Mouse (Mus musculus) gastrocnemius, postnatal 25 days (tissue): Measurements from ENCODE around the gene Tubg2. TPM values are rescaled to one million over a fixed set of nuclear protein-coding genes. Genes with fewer than 3 reads are reported as not detected.
"Not testable (repeated sequence)": the region's sequence is repeated elsewhere in the genome, so short reads cannot be mapped to it uniquely, and the experiment has no call there.

Experiments used
- DNase-seq: peaks from one replicate; pipeline ENCODE4 v3.0.0; 2022
- long read RNA-seq, 2 experiments: library from polyadenylated mRNA; stranded (forward); transcript quantifications; one replicate each; pipeline ENCODE4 v2.0.0; 2021
- total RNA-seq, 2 experiments: library from RNA; stranded (reverse); gene quantifications; 1 replicate in 1 of 2; 2 replicates in 1 of 2; pipeline ENCODE4 v1.2.3; 2021

The Tubg2 gene
- total RNA-seq = 1 to 10 TPM; 2.7 to 2.8 TPM
- long read RNA-seq, experiment 1, partial matches to known transcripts = 1 of 1 reads
- long read RNA-seq, experiment 1, other reads (novel, unspliced or antisense) = 0 of 1 reads
- long read RNA-seq, experiment 2, partial matches to known transcripts = 0 of 3 reads
- long read RNA-seq, experiment 2, other reads (novel, unspliced or antisense) = 2 of 3 reads

DNA sequence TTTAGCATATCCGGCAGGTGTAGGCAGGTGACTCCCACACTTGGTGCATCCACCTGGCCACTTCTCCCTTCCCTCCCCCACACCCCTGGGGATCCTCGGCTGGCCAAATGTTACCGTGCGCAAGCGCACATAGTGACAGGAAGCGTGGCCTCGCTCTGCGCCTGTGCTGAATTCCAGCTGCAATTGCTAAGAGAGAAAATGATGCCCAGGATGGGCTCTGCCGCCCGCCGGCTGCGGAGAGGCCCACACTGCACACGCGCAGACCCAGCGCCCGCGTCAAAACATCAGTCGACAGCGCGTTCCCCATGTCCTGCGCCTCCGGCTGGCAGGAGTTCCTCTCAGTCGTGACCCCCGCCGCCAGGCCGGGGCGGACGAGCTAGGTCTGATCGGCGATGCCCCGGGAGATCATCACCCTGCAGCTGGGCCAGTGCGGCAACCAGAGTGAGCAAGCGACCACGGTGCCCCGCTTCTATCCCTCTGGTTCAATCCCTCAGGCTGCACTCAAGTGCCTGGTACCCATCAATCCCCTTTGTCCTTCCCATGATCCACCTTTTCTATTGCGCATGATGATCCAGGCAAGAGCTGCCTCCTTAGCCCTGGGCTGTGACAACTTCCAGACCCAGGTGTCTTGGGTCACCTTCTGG, at the start of gene Tubg2:
Gene Tubg2 (plus strand): TSS at position 180 of the 644 bp plus-strand sequence.
- DNase-seq = peak; percentile 48

GRCm38 (mm10) chr11:101109351-101109750, 46.4 kb upstream of the Tubg2 start:
- no peak for DNase-seq

DNA sequence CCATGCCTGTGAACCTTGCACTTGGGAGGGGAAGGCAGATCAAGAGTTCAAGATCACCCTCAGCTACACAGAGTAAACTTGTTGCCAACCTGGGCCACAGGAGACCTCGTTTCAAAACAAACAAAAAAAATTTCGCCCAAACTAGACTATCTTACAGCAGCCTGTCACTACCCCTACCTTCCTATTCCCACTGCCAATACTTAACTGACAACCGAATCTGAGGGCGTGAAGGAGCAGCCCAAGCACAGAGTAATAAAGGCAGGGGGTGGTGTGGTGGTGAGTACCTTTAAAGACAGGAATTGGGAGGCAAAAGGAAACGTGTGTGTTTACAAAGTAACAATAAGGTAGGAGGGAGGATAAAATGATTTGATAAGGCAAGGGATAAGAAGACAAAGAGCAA, 45.0 kb upstream of the Tubg2 start:
- no peak for DNase-seq

GRCm38 (mm10) chr11:101111178-101111577, 44.5 kb upstream of the Tubg2 start:
- no peak for DNase-seq

- no peak for DNase-seq
Observed at GRCm38 (mm10) chr11:101112186-101112585, 43.5 kb upstream of the Tubg2 start.

GRCm38 (mm10) chr11:101115564-101115963, 40.1 kb upstream of the Tubg2 start:
- DNase-seq = no peak

- no peak for DNase-seq
Observed at GRCm38 (mm10) chr11:101118105-101118504, 37.6 kb upstream of the Tubg2 start.

DNA sequence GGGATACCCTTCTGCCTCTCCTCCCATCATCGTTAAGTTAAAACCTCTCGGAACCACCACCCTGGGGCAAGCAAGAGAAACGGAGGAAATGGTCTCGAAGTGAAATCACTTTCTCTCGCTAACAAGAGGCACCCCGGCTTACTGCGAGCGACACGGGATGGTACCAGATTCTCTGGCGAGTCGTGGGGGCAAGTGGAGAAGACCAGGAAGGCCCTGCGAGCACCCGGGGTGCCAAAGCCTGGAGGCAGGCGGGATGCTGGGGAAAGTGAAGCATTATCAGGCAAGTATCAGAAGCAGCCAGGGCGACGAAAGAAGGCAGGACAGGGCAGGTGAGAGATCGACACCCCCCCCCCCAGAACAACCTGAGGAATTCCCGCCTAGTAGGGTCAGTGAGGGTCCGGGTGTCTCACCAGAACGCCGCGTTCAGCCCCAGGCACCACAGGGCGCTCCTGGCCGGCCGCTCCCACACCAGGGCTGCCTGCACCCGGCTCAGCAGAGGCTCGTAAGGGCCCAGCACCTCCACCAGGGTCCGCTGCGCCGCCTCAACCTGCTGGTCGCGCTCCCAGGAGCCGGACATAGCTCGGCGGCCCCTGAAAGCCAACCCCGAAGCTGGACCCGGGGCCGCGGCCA, 36.5 kb upstream of the Tubg2 start:
- no peak for DNase-seq

DNA sequence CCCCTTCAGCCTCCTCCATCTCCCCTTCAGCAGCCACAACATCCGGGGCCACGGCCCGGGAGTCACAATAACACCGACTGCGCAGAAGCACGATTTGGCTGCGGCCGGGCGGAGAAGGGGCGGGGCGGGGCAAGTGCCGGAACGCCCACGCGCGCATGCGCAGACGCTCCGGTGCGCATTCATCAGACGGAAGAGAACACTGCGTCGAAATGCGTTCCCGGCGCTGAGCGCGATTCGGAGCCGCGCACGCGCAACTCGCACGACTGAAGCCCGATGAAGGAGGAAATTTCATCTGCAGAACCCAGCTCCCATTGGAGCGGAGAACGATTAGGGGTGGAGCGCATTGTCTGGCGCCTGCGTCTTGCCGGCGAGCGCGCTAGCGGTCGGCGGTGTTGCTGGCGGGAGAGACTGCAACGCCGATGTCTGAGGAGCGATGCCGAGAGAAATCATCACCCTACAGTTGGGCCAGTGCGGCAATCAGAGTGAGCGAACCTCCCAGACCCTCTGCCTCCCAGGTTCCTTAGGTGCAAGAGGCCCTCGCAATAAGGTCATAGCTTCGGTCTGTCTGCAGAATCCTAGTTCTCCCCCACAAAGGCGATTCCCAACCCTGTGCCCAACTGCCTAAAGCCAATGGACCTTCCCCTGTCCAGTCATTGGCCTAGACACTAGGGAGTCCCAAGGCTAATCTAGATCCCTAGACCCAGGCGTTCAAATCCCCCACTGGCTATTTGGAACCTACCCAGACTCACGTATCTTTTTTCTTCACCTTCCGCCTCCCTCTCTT, 35.8 kb upstream of the Tubg2 start, which contains the start of the genes Retreg3 and Tubg1:
Gene Retreg3 (minus strand): TSS at position 133 of the 784 bp plus-strand sequence.
Gene Tubg1 (plus strand): TSS at position 178 of the 784 bp plus-strand sequence.
- peak; percentile 99 for DNase-seq

DNA sequence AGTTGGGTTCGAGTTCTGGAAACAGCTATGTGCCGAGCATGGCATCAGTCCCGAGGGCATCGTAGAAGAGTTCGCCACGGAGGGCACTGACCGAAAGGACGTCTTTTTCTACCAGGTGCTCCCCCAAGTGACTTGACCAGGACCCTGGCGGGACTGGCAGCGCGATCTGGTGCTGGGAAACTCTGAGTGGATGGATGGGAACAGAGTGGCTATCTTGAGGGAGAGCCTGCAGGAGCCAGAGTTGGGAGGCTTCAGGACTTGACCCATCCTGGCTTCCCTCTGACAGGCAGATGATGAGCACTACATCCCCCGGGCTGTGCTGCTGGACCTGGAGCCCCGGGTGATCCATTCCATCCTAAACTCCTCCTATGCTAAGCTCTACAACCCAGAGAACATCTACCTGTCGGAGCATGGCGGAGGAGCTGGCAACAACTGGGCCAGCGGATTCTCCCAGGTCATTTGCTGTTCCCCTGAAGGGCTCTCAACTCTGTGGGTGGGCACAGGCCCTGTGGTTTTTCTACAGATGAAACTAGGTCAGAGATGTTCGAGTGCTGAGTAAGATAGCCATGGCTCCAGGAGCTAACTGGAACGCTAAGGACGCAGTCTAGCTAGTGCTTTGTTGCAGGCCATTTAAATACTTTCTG, 35.0 kb upstream of the Tubg2 start:
- peak; percentile 12 for DNase-seq

- DNase-seq = not testable (repeated sequence)
Observed at GRCm38 (mm10) chr11:101124494-101124893, 31.2 kb upstream of the Tubg2 start.

GRCm38 (mm10) chr11:101125008-101125407, 30.7 kb upstream of the Tubg2 start:
- DNase-seq = peak; percentile 11

DNA sequence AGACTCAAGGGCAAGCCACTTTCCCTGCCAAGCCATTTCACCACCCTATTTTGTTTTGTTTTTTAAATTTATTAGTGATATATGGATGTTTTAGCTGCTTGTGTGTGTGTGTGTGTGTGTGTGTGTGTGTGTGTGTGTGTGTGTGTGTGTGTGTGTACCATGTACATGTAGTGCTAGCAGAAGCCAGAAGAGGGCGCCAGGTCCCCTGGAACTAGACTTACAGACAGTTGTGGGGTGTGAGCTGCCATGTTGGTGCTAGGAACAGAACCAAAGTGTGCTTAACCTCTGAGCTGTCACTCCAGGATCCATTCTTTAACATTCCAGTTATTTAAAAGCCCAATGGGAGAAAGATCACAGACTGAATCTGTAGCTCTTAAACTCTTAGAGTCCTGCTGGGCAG, 28.6 kb upstream of the Tubg2 start:
- DNase-seq = no peak

- DNase-seq = peak; percentile 68
Observed at GRCm38 (mm10) chr11:101128996-101129577, 26.6 kb upstream of the Tubg2 start.

DNA sequence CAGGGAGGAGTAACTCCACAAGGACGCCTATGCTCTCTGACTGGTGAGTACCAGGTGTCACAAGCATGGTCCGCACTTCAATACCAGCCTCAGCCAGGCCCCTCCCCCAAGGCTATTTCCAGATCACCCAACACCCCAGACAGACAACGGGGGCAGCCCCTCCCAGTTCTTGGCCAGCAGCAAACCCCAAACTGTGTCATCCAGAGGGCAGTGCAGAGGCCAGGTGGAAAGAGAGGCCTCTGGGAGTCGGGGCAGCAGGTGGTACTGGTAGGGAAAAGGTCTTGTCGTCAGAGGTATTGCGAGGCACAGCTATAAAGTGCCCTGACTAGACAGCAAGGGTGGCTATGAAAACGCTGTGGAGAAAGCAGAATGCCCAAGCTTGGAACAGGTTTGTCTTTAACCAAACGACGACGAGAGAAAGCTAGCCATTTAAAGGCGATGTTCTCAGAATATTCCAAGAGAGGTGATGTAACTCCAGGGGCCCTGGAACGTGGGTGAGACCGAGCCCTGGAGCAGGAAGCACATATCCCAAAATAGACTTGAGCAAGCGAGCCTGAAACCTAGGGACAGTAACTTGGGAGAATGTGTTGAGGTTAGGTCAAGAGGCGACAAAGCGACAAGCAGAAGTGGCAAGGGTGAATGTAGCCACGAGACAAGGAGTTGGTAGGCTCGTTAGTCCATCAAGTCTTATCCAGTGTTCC, 25.5 kb upstream of the Tubg2 start:
- peak; percentile 91 for DNase-seq

DNA sequence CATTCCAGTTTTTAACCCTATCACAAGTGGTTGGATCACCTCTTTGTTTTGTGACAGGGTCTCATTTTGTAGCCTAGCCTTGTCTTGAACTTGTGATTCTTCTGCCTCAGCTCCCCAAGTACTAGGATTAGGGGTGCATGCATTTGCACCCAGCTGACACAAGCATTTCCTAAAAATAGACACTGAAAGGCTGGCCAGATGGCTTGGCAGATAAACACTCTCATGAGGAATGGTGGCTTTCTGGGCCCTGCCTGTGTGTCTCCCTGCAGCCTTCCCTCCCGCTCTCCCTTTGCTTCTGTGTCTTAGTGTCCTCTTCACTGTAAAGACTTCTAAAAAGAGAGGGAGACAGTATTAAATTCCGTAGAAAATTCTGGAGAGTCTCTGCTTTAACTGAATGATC, 24.5 kb upstream of the Tubg2 start:
- no peak for DNase-seq

GRCm38 (mm10) chr11:101131701-101132100, 24.0 kb upstream of the Tubg2 start:
- no peak for DNase-seq

DNA sequence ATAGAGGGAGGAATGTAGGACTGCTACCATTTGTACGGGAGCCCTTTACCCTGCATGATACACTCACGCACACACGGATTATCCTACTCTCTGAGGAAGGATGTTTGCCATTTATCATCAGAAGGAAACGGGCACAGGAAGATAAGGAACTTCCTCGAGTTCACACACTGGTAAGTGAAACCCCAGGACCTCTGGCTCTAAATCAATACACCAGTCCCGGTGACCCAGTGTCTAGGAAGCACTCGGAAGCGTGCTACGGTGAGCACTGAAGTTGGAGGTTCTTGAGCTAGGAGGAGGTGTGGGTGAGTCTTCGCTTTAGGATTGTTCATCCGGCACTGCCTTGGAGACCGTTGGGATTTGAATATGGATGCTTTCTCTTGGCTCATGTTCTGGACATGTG, 22.7 kb upstream of the Tubg2 start:
- DNase-seq = no peak

GRCm38 (mm10) chr11:101134217-101134865, 21.4 kb upstream of the Tubg2 start:
- DNase-seq = no peak

GRCm38 (mm10) chr11:101137000-101137399, 18.7 kb upstream of the Tubg2 start:
- no peak for DNase-seq
